Comparison of ENCODE assay signal across 21 mouse cellular contexts in the genomic region with DNA sequence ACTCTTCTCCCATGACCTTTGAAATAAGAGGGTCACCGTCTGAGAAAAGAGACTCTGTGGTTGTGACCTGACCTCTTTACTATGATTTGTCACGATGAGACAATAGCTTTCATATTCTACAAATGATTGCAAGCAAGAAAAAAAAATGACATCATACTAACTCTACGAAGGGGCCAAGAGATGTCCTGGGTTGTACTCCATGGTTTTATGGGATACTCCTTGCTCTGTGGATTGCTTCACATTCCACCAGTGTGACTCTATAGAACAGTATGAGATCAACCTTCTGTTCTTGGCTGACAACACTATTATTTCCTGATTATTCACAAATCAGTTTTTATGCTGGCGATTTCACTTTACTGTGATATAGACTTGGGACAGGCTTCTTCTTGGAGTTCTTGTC.
"Had no signal": no experiment of that assay in that cellular context is flagged by ENCODE, and none has a peak within 500 bp of the region (broad histone marks: within the 10 kb centered on the region; RNA-seq: fewer than 3 reads in every experiment).

No protein-coding gene starts in this region.

- H3K4me3 ChIP-seq: liver, embryonic 13.5 days; liver, embryonic 15.5 days; lung, embryonic 15.5 days; midbrain, embryonic 13.5 days; midbrain, embryonic 15.5 days; neural tube, embryonic 13.5 days; neural tube, embryonic 15.5 days had no signal

- H3K4me2 ChIP-seq: liver, embryonic 13.5 days; liver, embryonic 15.5 days; lung, embryonic 15.5 days; midbrain, embryonic 11.5 days; midbrain, embryonic 13.5 days; midbrain, embryonic 15.5 days; neural tube, embryonic 13.5 days; neural tube, embryonic 15.5 days had no signal

- H3K36me3 ChIP-seq: liver, embryonic 13.5 days; liver, embryonic 15.5 days; lung, embryonic 15.5 days; midbrain, embryonic 13.5 days; midbrain, embryonic 15.5 days; neural tube, embryonic 13.5 days; neural tube, embryonic 15.5 days had no signal

- H3K4me1 ChIP-seq: liver, embryonic 13.5 days; liver, embryonic 15.5 days had no signal

- H3K9ac ChIP-seq: liver, embryonic 13.5 days; liver, embryonic 15.5 days; liver, postnatal 0 days; lung, embryonic 15.5 days; midbrain, embryonic 13.5 days; midbrain, embryonic 15.5 days; neural tube, embryonic 13.5 days; neural tube, embryonic 15.5 days had no signal

- DNase-seq: liver, embryonic 13.5 days; liver, postnatal 0 days; lung, adult 2 months; lung, postnatal 14 days; lung, postnatal 36 days; retina, postnatal 1 day; right cerebral cortex, adult 18-20 months; right cerebral cortex, postnatal 25 days; right cerebral cortex, postnatal 4 days; spleen, adult 18-20 months; thymus, adult 18-20 months; thymus, postnatal 14 days; thymus, postnatal 36 days had no signal

- H3K27ac ChIP-seq: liver, embryonic 13.5 days; liver, embryonic 15.5 days; lung, embryonic 15.5 days; midbrain, embryonic 13.5 days; midbrain, embryonic 15.5 days; neural tube, embryonic 13.5 days; neural tube, embryonic 15.5 days had no signal

- H3K9me3 ChIP-seq: liver, embryonic 13.5 days; liver, embryonic 15.5 days; lung, embryonic 15.5 days; midbrain, embryonic 13.5 days; midbrain, embryonic 15.5 days; neural tube, embryonic 13.5 days; neural tube, embryonic 15.5 days had no signal

- H3K27me3 ChIP-seq: lung, embryonic 15.5 days; neural tube, embryonic 13.5 days; neural tube, embryonic 15.5 days had no signal

- ATAC-seq: liver, postnatal 0 days; lung, postnatal 0 days; midbrain, embryonic 13.5 days; midbrain, embryonic 15.5 days had no signal
